Mouse (Mus musculus) forebrain, embryonic 16.5 days (tissue): Measurements from ENCODE around the gene Fbxw7. TPM values are rescaled to one million over a fixed set of nuclear protein-coding genes. Genes with fewer than 3 reads are reported as not detected.

Experiments
- ATAC-seq: fragments of 200-750 bp; cut with Nextera tagmentation; 2 replicates; pipeline ENCODE4 v1.8.0; 2017; ENCODE audit warnings: mild to moderate bottlenecking, moderate library complexity
- H3K27ac ChIP-seq: fragments of 300-500 bp; sonication (generic); 2 replicates; pipeline ENCODE4 v1.5.1; 2014; ENCODE audit warnings: low read length, control low read depth
- H3K27me3 ChIP-seq: fragments of 300-500 bp; sonication (generic); replicated peaks from 2 replicates; pipeline ENCODE4 v1.6.1; 2014; ENCODE audit warnings: low read length; ENCODE audit not compliant: control insufficient read depth, insufficient read depth
- H3K36me3 ChIP-seq: fragments of 300-500 bp; sonication (generic); 2 replicates; pipeline ENCODE4 v1.6.1; 2014; ENCODE audit not compliant: control insufficient read depth, insufficient read depth
- H3K4me1 ChIP-seq: fragments of 300-500 bp; sonication (generic); replicated peaks from 2 replicates; pipeline ENCODE4 v1.6.1; 2014; ENCODE audit warnings: low read length; ENCODE audit not compliant: control insufficient read depth, insufficient read depth
- H3K4me2 ChIP-seq: fragments of 300-500 bp; sonication (generic); 2 replicates; pipeline ENCODE4 v1.6.1; 2014; ENCODE audit warnings: mild to moderate bottlenecking, low read length, control low read depth
- H3K4me3 ChIP-seq: fragments of 300-500 bp; sonication (generic); replicated peaks from 2 replicates; pipeline ENCODE4 v1.5.1; 2014; ENCODE audit warnings: mild to moderate bottlenecking, low read length, control low read depth
- H3K9ac ChIP-seq: fragments of 300-500 bp; sonication (generic); replicated peaks from 2 replicates; pipeline ENCODE4 v1.6.1; 2014; ENCODE audit warnings: low read depth, low read length, control low read depth
- H3K9me3 ChIP-seq: fragments of 300-500 bp; sonication (generic); 2 replicates; pipeline ENCODE4 v1.6.1; 2016; ENCODE audit warnings: low read length; ENCODE audit not compliant: control insufficient read depth
- WGBS: fragments of 180-500 bp; shearing (Covaris S2); extraction: QIAGEN DNeasy Blood & Tissue Kit; methylation state at CpG from one replicate; pipeline ENCODE4 v1.1.7; 2014; 5-methylcytosine and 5-hydroxymethylcytosine counted together
- polyA plus RNA-seq: library from polyadenylated mRNA; unstranded; fragments of >200 nt; fragmentation: Nextera tagmentation; extraction: Ambion mirVana; gene quantifications from 2 replicates; pipeline ENCODE4 v1.2.1, GENCODE M21; 2015

The Fbxw7 gene
- polyA plus RNA-seq, 1 experiment from 2014 or later: 35.7 TPM

DNA sequence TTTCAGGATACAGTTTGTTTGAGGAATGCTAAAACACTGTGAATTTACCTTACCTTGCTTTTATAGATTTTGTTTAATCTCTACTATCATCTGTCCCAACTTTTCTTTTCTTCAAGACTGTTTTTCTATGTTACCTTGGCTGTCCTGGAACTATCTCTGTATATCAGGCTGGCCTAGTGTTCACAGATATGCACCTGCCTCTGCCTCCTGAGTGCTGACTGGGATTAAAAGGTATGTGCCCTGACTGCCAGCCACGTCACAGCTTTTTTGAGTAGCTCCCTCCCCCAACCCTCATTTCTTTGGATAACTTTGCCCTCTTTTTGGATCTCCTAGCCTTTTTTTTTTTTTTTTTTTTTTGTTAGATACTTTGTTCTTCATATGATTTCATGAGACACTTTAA, 1.9 kb downstream of the Fbxw7 start:
- Histone ChIP-seq H3K9me3 (no peaks in the 10 kb centered on the region), H3K4me2 (no peak overlapping the region), H3K36me3 (no peaks in the 10 kb centered on the region), H3K4me1 (peaks cover 23% of the 10 kb centered on the region), H3K4me3 (no peak overlapping the region), H3K9ac (no peak overlapping the region), H3K27ac (no peak overlapping the region), H3K27me3 (no peaks in the 10 kb centered on the region)
- no peak for ATAC-seq
- 44% methylated on average over 1 of the region's 1 CpGs for WGBS

DNA sequence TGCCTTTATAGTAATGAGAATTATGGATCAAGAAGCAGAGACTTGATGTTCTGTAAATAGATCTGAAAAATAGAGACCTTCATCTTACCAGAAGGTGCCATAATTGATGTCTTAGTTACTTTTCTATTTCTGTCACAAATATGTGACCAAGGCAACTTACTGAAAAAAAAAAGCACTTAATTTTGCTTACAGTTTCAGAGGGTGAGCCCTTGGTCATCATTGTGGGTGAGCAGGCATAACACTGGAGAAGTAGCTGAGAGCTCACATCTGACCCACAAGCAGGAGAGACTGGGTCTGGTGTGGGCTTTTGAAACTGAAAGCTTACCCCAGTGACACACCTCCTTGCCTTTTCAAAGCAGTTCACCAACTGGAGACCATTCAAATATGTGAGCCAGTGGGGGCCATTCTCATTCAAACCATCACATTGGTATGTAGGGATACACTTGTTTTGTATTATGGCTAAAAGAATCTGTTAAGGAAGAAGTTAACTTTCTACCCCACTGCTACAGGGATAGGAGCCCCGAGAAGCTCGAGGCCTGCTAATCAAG, 5.7 kb downstream of the Fbxw7 start:
- no peak for ATAC-seq
- no peaks in the 10 kb centered on the region for H3K27me3 ChIP-seq
- 38% methylated on average over 2 of the region's 2 CpGs for WGBS

DNA sequence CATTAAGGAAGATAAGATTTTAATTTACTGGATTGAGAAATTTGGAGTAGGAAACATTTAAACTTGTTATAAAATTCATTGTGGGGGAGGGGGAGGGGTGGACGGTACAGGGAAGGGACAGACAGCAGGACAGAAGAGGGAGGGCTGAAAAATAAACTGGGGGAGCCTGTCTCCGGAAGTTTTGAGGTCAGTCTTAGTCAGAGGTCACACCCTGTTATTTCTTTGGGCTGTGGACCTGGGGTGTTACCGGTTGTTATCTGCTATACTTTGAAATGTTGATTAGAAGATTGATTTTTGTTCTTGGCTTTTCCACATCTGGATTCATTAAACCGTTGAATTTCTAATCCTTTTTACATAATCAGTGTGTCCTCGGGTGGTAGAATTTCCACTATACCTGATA, 10.9 kb downstream of the Fbxw7 start:
- H3K4me1 ChIP-seq: no peaks in the 10 kb centered on the region
- no peak overlapping the region for H3K9ac ChIP-seq
- H3K4me2 ChIP-seq: no peak overlapping the region
- no peaks in the 10 kb centered on the region for H3K36me3 ChIP-seq
- H3K27me3 ChIP-seq: no peaks in the 10 kb centered on the region
- 72% methylated on average over 5 of the region's 5 CpGs for WGBS
- ATAC-seq: no peak
- H3K27ac ChIP-seq: no peak overlapping the region
- H3K9me3 ChIP-seq: no peaks in the 10 kb centered on the region
- H3K4me3 ChIP-seq: no peak overlapping the region

More for the DNA sequence above, 5.7 kb downstream of the Fbxw7 start:
- H3K9ac ChIP-seq: no peak overlapping the region
- peaks cover 7% of the 10 kb centered on the region for H3K4me1 ChIP-seq
- H3K4me3 ChIP-seq: no peak overlapping the region
- no peak overlapping the region for H3K4me2 ChIP-seq
- no peaks in the 10 kb centered on the region for H3K9me3 ChIP-seq
- H3K36me3 ChIP-seq: no peaks in the 10 kb centered on the region
- H3K27ac ChIP-seq: no peak overlapping the region

DNA sequence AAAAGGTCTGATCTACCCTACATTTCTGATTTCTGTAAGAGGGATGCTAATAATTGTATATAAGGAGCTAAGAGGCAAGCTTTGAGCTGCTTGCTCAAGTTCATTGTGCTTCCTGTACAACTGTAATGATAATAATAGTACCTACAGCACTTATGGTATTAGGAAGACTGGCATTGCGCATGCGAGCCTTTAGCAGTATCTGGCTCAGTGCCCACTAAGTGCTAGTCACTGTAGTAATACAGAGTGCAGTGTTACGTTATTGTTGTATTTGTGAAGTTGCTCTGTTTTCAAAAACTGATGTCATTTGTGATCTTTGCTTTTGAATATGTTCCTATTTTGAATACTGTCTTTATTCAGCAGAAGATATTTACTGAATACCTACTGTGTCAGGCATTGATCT, 11.3 kb downstream of the Fbxw7 start:
- Histone ChIP-seq H3K9ac (no peak overlapping the region), H3K4me2 (no peak overlapping the region), H3K27me3 (no peaks in the 10 kb centered on the region), H3K36me3 (no peaks in the 10 kb centered on the region), H3K9me3 (no peaks in the 10 kb centered on the region), H3K4me3 (no peak overlapping the region), H3K4me1 (no peaks in the 10 kb centered on the region), H3K27ac (no peak overlapping the region)
- WGBS: 43% methylated on average over 3 of the region's 3 CpGs
- ATAC-seq: no peak

DNA sequence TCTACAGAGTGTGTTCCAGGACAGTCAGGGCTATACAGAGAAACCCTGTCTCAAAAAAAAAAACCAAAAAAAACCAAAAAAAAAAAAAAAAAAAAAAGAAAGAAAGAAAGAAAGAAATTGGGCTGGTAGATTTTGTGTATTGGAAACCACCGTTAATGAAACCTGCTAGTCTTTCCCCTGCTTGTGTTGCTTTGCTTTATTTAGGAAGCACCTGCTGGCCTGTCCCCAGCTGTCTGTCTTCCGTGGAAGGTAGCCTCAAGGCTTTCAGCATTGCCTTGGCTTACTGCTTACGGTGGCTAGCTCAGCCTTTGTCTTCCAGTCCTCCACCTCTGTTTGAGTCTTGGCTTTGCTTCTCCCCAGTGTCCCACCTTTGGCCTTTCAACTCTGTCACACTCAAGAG, 11.9 kb downstream of the Fbxw7 start:
- Histone ChIP-seq H3K4me2 (no peak overlapping the region), H3K36me3 (no peaks in the 10 kb centered on the region), H3K4me3 (no peak overlapping the region), H3K9me3 (no peaks in the 10 kb centered on the region), H3K27me3 (no peaks in the 10 kb centered on the region), H3K27ac (no peak overlapping the region), H3K9ac (no peak overlapping the region), H3K4me1 (no peaks in the 10 kb centered on the region)
- WGBS: 70% methylated on average over 3 of the region's 3 CpGs
- ATAC-seq: no peak

DNA sequence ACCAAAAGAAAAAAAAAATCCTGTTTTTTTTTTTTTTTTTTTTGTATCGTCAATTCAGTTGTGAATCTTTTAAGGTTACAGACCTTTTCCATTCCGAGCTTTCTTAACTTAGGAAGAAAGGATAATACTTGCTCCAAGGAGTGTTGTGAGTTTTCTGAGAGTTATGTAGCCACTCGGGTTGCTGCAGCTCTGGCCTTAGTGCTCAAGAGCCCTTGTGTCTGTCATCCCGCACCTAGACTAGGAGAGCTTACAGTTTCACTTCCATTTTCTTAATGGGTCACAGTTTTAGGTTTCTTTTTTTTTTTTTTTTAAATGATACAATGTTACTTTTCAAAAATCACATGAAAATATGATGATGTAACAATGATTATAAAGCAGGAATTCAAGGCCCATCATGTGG, 12.5 kb downstream of the Fbxw7 start:
- Histone ChIP-seq H3K36me3 (no peaks in the 10 kb centered on the region), H3K27me3 (no peaks in the 10 kb centered on the region), H3K9ac (no peak overlapping the region), H3K4me3 (no peak overlapping the region), H3K4me1 (no peaks in the 10 kb centered on the region), H3K4me2 (no peak overlapping the region), H3K27ac (no peak overlapping the region), H3K9me3 (no peaks in the 10 kb centered on the region)
- WGBS: 92% methylated on average over 4 of the region's 4 CpGs
- no peak for ATAC-seq

DNA sequence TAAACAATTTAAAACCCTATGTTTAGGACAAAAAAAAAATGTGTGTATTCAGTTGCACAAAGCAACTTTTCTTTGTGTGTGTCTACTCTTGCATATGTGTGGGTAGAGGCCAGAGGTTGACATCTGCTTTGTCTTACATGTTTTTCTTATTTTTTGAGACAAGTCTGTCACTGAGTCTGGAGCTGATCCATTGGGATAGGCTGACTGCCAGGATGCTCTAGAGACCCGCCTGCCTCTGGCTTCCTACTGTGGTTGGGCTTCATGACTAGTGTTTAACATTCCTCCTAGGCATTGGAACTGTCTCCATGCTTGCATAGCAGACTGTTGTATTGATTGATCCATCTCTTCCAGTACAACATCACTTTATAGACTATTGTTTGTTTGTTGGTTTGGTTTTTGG, 14.3 kb downstream of the Fbxw7 start:
- H3K27me3 ChIP-seq: no peaks in the 10 kb centered on the region
- no peak overlapping the region for H3K4me3 ChIP-seq
- no peaks in the 10 kb centered on the region for H3K9me3 ChIP-seq
- no peaks in the 10 kb centered on the region for H3K36me3 ChIP-seq
- WGBS: 74% methylated on average over 1 of the region's 1 CpGs
- no peak for ATAC-seq
- no peak overlapping the region for H3K4me2 ChIP-seq
- no peak overlapping the region for H3K27ac ChIP-seq
- no peaks in the 10 kb centered on the region for H3K4me1 ChIP-seq
- no peak overlapping the region for H3K9ac ChIP-seq

DNA sequence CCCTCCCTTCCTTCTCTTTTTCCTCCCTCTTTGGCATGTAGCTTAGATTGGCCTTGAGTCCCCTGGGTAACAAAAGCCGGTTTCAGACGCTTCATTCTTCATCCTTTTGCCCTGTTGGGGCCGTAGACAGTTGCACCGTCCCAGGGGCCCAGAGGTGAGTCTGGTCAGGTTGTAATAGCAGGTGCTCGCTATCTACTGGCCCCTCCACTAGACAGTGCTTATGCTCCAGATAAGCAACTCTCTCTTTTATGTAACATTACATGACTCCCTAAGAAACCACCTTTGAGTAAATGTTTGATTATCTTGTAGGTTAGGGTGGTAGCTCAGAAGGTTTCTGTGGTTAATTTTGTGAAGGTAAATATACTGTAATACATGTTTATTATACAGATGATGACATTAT, 21.0 kb downstream of the Fbxw7 start:
- H3K9me3 ChIP-seq: no peaks in the 10 kb centered on the region
- H3K27ac ChIP-seq: no peak overlapping the region
- H3K4me1 ChIP-seq: no peaks in the 10 kb centered on the region
- H3K4me3 ChIP-seq: no peak overlapping the region
- no peak overlapping the region for H3K9ac ChIP-seq
- no peaks in the 10 kb centered on the region for H3K27me3 ChIP-seq
- H3K4me2 ChIP-seq: no peak overlapping the region
- 91% methylated on average over 5 of the region's 5 CpGs for WGBS
- no peak for ATAC-seq
- no peaks in the 10 kb centered on the region for H3K36me3 ChIP-seq

DNA sequence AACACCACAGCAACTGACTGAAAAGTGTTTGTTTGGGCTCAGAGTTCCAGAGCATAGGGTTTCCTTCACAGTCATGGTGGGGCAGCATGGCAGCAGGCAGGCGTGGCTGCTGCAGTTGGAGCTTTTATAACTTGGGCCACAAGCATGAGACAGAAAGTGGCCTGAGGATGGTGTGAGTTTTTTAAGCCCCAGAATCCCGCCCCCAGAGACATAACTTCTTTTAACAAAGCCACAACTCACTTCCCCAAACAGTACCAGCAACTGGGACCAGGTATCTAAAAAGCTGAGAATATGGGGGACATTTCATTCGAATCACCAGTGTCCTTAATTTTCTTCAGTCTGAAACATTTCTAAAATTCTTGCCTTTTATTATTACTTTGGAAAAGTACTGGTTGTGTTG, 22.9 kb downstream of the Fbxw7 start:
- Histone ChIP-seq H3K4me3 (no peak overlapping the region), H3K9me3 (no peaks in the 10 kb centered on the region), H3K4me2 (no peak overlapping the region), H3K4me1 (no peaks in the 10 kb centered on the region), H3K9ac (no peak overlapping the region), H3K27me3 (no peaks in the 10 kb centered on the region), H3K27ac (no peak overlapping the region), H3K36me3 (no peaks in the 10 kb centered on the region)
- 92% methylated on average over 3 of the region's 3 CpGs for WGBS
- ATAC-seq: no peak

DNA sequence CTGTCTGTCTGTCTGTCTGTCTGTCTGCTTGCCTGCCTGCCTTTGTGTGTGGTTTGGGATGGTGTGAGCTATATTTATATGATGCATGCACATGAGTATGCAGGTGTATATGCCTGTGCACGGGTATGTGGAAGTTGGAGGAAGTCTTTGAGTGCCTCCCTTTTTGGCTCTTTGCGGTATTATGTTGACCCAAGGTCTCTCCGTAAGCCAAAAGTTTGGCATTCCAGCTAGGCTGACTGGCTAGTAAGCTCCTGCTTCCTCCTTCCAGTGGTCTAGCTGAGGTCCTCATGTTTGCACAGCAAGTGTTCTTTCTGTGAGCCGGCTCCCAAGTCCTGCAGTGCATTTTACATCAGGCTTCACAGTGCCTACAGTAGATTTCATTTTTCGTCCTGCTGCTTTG, 24.4 kb downstream of the Fbxw7 start:
- WGBS: 87% methylated on average over 5 of the region's 5 CpGs
- no peaks in the 10 kb centered on the region for H3K9me3 ChIP-seq
- ATAC-seq: no peak

More for the DNA sequence above, 24.4 kb downstream of the Fbxw7 start:
- Histone ChIP-seq H3K4me3 (no peak overlapping the region), H3K4me2 (no peak overlapping the region), H3K4me1 (no peaks in the 10 kb centered on the region), H3K36me3 (no peaks in the 10 kb centered on the region), H3K27me3 (no peaks in the 10 kb centered on the region), H3K9ac (no peak overlapping the region), H3K27ac (no peak overlapping the region)
